Mouse (Mus musculus): ENCODE measurements around the gene Macrod2. TPM values are rescaled to one million over a fixed set of nuclear protein-coding genes. Genes with fewer than 3 reads are reported as not detected.

The Macrod2 gene
- polyA plus RNA-seq, 1 experiment from 2014 or later: 31.1 TPM

GRCm38 (mm10) chr2:141182034-141182759 lies 787.1 kb downstream of the Macrod2 start:
- ATAC-seq (ENCODE audit: insufficient read depth) (no peak), DNase-seq (no peak)
- no peaks in the 10 kb centered on the region for H3K36me3 ChIP-seq (ENCODE audit: insufficient read depth)
- no peak overlapping the region for H3K4me2 ChIP-seq
- no peak overlapping the region for H3K9ac ChIP-seq
- WGBS: 63% methylated on average over 5 of the region's 5 CpGs
- no peaks in the 10 kb centered on the region for H3K27me3 ChIP-seq (ENCODE audit: insufficient read depth, low read length)
- no peak overlapping the region for H3K4me3 ChIP-seq (ENCODE audit: low read depth, low read length)
- H3K4me1 ChIP-seq (ENCODE audit: insufficient read depth): no peaks in the 10 kb centered on the region
- H3K9me3 ChIP-seq (ENCODE audit: low read depth, low read length): no peaks in the 10 kb centered on the region
- no peak overlapping the region for H3K27ac ChIP-seq (ENCODE audit: low read depth)
- TF ChIP-seq CTCF (IDR thresholded peaks at IDR 0.05; ENCODE audit: low read depth): no peak

GRCm38 (mm10) chr2:141194476-141194875 lies 799.4 kb downstream of the Macrod2 start:
- no peaks in the 10 kb centered on the region for H3K9me3 ChIP-seq (ENCODE audit: low read depth, low read length)
- no peaks in the 10 kb centered on the region for H3K27me3 ChIP-seq (ENCODE audit: insufficient read depth, low read length)
- DNase-seq (no peak), ATAC-seq (ENCODE audit: insufficient read depth) (no peak)
- TF ChIP-seq CTCF (IDR thresholded peaks at IDR 0.05; ENCODE audit: low read depth): no peak
- no peak overlapping the region for H3K9ac ChIP-seq
- no peaks in the 10 kb centered on the region for H3K36me3 ChIP-seq (ENCODE audit: insufficient read depth)
- H3K4me1 ChIP-seq (ENCODE audit: insufficient read depth): no peaks in the 10 kb centered on the region
- H3K4me3 ChIP-seq (ENCODE audit: low read depth, low read length): no peak overlapping the region
- no peak overlapping the region for H3K27ac ChIP-seq (ENCODE audit: low read depth)
- H3K4me2 ChIP-seq: no peak overlapping the region

GRCm38 (mm10) chr2:141200481-141200880 lies 805.4 kb downstream of the Macrod2 start:
- DNase-seq: no peak
- H3K9me3 ChIP-seq (ENCODE audit: low read depth, low read length): no peaks in the 10 kb centered on the region
- ATAC-seq (ENCODE audit: insufficient read depth): no peak
- no peak overlapping the region for H3K9ac ChIP-seq
- 71% methylated on average over 4 of the region's 4 CpGs for WGBS
- no peak overlapping the region for H3K27ac ChIP-seq (ENCODE audit: low read depth)
- no peaks in the 10 kb centered on the region for H3K27me3 ChIP-seq (ENCODE audit: insufficient read depth, low read length)
- H3K4me1 ChIP-seq (ENCODE audit: insufficient read depth): no peaks in the 10 kb centered on the region
- TF ChIP-seq CTCF (IDR thresholded peaks at IDR 0.05; ENCODE audit: low read depth): no peak
- no peak overlapping the region for H3K4me2 ChIP-seq
- no peak overlapping the region for H3K4me3 ChIP-seq (ENCODE audit: low read depth, low read length)
- H3K36me3 ChIP-seq (ENCODE audit: insufficient read depth): no peaks in the 10 kb centered on the region

- no peak overlapping the region for H3K4me2 ChIP-seq
- no peak overlapping the region for H3K4me3 ChIP-seq (ENCODE audit: low read depth, low read length)
- ATAC-seq (ENCODE audit: insufficient read depth): no peak
- no peak overlapping the region for H3K27ac ChIP-seq (ENCODE audit: low read depth)
- no peaks in the 10 kb centered on the region for H3K36me3 ChIP-seq (ENCODE audit: insufficient read depth)
- no peaks in the 10 kb centered on the region for H3K4me1 ChIP-seq (ENCODE audit: insufficient read depth)
- H3K27me3 ChIP-seq (ENCODE audit: insufficient read depth, low read length): no peaks in the 10 kb centered on the region
- H3K9me3 ChIP-seq (ENCODE audit: low read depth, low read length): no peaks in the 10 kb centered on the region
- 82% methylated on average over 2 of the region's 2 CpGs for WGBS
- H3K9ac ChIP-seq: no peak overlapping the region
- no peak for DNase-seq
- no peak for TF ChIP-seq CTCF (IDR thresholded peaks at IDR 0.05; ENCODE audit: low read depth)
Measured at GRCm38 (mm10) chr2:141201303-141202014, 806.4 kb downstream of the Macrod2 start.

GRCm38 (mm10) chr2:141202015-141202364 lies 806.9 kb downstream of the Macrod2 start:
- no peak overlapping the region for H3K4me3 ChIP-seq (ENCODE audit: low read depth, low read length)
- TF ChIP-seq CTCF (IDR thresholded peaks at IDR 0.05; ENCODE audit: low read depth): no peak
- H3K4me2 ChIP-seq: no peak overlapping the region
- no peak for ATAC-seq (ENCODE audit: insufficient read depth)
- no peaks in the 10 kb centered on the region for H3K9me3 ChIP-seq (ENCODE audit: low read depth, low read length)
- WGBS: 88% methylated on average over 1 of the region's 1 CpGs
- H3K27ac ChIP-seq (ENCODE audit: low read depth): no peak overlapping the region
- H3K27me3 ChIP-seq (ENCODE audit: insufficient read depth, low read length): no peaks in the 10 kb centered on the region
- no peaks in the 10 kb centered on the region for H3K4me1 ChIP-seq (ENCODE audit: insufficient read depth)
- DNase-seq: no peak
- no peaks in the 10 kb centered on the region for H3K36me3 ChIP-seq (ENCODE audit: insufficient read depth)
- no peak overlapping the region for H3K9ac ChIP-seq

- Histone ChIP-seq H3K27ac (ENCODE audit: low read depth) (no peak overlapping the region), H3K4me1 (ENCODE audit: insufficient read depth) (no peaks in the 10 kb centered on the region), H3K36me3 (ENCODE audit: insufficient read depth) (no peaks in the 10 kb centered on the region), H3K4me2 (no peak overlapping the region), H3K4me3 (ENCODE audit: low read depth, low read length) (no peak overlapping the region), H3K27me3 (ENCODE audit: insufficient read depth, low read length) (no peaks in the 10 kb centered on the region), H3K9ac (no peak overlapping the region), H3K9me3 (ENCODE audit: low read depth, low read length) (no peaks in the 10 kb centered on the region)
- ATAC-seq (ENCODE audit: insufficient read depth) (no peak), DNase-seq (no peak)
- 75% methylated on average over 5 of the region's 5 CpGs for WGBS
- no peak for TF ChIP-seq CTCF (IDR thresholded peaks at IDR 0.05; ENCODE audit: low read depth)
Measured at GRCm38 (mm10) chr2:141211346-141211745, 816.2 kb downstream of the Macrod2 start.

GRCm38 (mm10) chr2:141212291-141212690 lies 817.2 kb downstream of the Macrod2 start:
- Histone ChIP-seq H3K27ac (ENCODE audit: low read depth) (no peak overlapping the region), H3K4me2 (no peak overlapping the region)
- 80% methylated on average over 2 of the region's 2 CpGs for WGBS

More at GRCm38 (mm10) chr2:141212291-141212690, 817.2 kb downstream of the Macrod2 start:
- Histone ChIP-seq H3K4me3 (ENCODE audit: low read depth, low read length) (no peak overlapping the region), H3K36me3 (ENCODE audit: insufficient read depth) (no peaks in the 10 kb centered on the region), H3K4me1 (ENCODE audit: insufficient read depth) (no peaks in the 10 kb centered on the region), H3K27me3 (ENCODE audit: insufficient read depth, low read length) (no peaks in the 10 kb centered on the region), H3K9me3 (ENCODE audit: low read depth, low read length) (no peaks in the 10 kb centered on the region), H3K9ac (no peak overlapping the region)
- no peak for TF ChIP-seq CTCF (IDR thresholded peaks at IDR 0.05; ENCODE audit: low read depth)
- ATAC-seq (ENCODE audit: insufficient read depth): no peak
- no peak for DNase-seq
